Mouse (Mus musculus) liver, postnatal 0 days (tissue): ENCODE data around the gene Zfp462.

ENCODE experiments used
- CTCF ChIP-seq: sonication (generic); IDR thresholded peaks from 2 replicates; pipeline ENCODE4 v1.5.1; 2016; ENCODE audit warnings: antibody characterized with exemption, low read depth
- EP300 ChIP-seq: IDR thresholded peaks from 2 replicates; pipeline ENCODE4 v1.6.1; 2016; ENCODE audit warnings: antibody characterized with exemption, low read depth, mild to moderate bottlenecking

GRCm38 (mm10) chr4:54947991-54948615, 3.3 kb downstream of the Zfp462 start:
- TF ChIP-seq CTCF (no peak), EP300 (no peak)
